8 mouse cellular contexts compared by ENCODE assay signal in the genomic region with DNA sequence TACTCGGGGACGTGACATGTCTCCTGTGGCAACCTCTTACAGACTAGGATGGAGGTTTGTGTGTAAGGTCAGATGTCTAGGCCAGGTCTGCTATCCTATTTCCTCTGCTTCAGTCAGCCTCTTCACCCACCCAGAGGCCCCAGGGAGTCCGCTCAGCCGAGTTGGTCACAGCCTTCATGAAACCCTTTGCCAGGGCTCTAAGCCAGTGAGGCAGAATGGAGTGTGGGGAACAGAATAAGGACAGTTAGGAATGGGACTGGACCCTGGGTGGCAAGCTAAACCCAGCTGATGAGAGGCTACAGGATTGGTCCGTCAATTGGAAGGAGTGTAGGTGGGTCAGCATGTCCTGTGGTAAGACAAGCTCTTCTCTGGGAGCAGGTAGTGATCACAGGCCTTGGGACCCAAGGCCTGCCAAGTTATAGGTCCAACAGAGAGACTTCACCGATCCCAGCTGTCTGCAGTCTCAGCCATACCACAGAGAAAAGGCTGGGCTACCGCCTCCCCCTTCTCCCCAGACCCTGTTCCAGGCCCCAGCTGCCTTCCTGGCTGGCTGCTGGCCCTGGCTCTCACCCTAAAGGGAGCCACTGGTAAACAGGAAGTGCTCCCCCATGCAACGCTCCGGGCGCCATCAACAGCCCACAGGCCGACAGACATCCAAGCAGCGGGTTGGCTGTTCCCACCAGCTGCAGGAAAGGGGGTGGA. TPM values are rescaled to one million over a fixed set of nuclear protein-coding genes. Genes with fewer than 3 reads are reported as not detected.
A peak's percentile ranks its signal among the peaks of the same experiment; 100 is the strongest.
DNase-seq lines count a peak whose midpoint lies in the region; ATAC-seq and TF ChIP-seq lines count a peak whose summit lies in the region.

No protein-coding gene starts in this region.

- peaks cover 0 to 5% of the 10 kb centered on the region in 2 experiments; a peak in 1 of 4 replicates for H3K4me1 ChIP-seq in MEL (ENCODE audit: control insufficient read depth in 1 of 2, insufficient read depth in 2 of 2, low read length in 2 of 2)
- H3K4me1 ChIP-seq in forebrain, embryonic 14.5 days (ENCODE audit: control insufficient read depth, insufficient read depth, low read length) = peaks cover 22% of the 10 kb centered on the region
- H3K4me1 ChIP-seq in midbrain, embryonic 15.5 days = peaks cover 68% of the 10 kb centered on the region

- H3K4me3 ChIP-seq in MEL (ENCODE audit: control insufficient read depth in 1 of 2, insufficient read depth in 1 of 2, low read depth in 2 of 2, low read length in 2 of 2) = no peak overlapping the region
- no peak overlapping the region for H3K4me3 ChIP-seq in forebrain, embryonic 14.5 days (ENCODE audit: low read depth, low read length)
- H3K4me3 ChIP-seq in midbrain, embryonic 15.5 days = no peak overlapping the region

- intact Hi-C loops in heart, postnatal 14 days (cut with DNase I) = no loop called here

- no peak for TF ChIP-seq RAD21 in MEL (IDR thresholded peaks at IDR 0.05; ENCODE audit: low read depth, low read length)

- no peak for ATAC-seq in forebrain, embryonic 14.5 days
- no peak for ATAC-seq in midbrain, embryonic 15.5 days (replicated peaks)

- no peaks in the 10 kb centered on the region for H3K36me3 ChIP-seq in MEL (ENCODE audit: control insufficient read depth in 1 of 2, insufficient read depth in 2 of 2, low read length in 2 of 2)
- peaks cover 6% of the 10 kb centered on the region; the same call in 1 of the 2 replicates for H3K36me3 ChIP-seq in forebrain, embryonic 14.5 days (ENCODE audit: control insufficient read depth, insufficient read depth, low read length)
- H3K36me3 ChIP-seq in midbrain, embryonic 15.5 days (replicated peaks) = no peaks in the 10 kb centered on the region

- no peak overlapping the region for H3K4me2 ChIP-seq in forebrain, embryonic 14.5 days (ENCODE audit: low read length)
- H3K4me2 ChIP-seq in midbrain, embryonic 15.5 days = no peak overlapping the region

- H3K79me2 ChIP-seq in MEL (ENCODE audit: control insufficient read depth, insufficient read depth, low read length, poor library complexity) = peaks cover 2% of the 10 kb centered on the region; the same call in 1 of the 2 replicates

- no peak for TF ChIP-seq EP300 in MEL (IDR thresholded peaks at IDR 0.05; ENCODE audit: low read depth in 1 of 2, low read length in 2 of 2)

- WGBS in forebrain, embryonic 14.5 days = 42% methylated on average over 12 of the region's 12 CpGs
- 50% methylated on average over 12 of the region's 12 CpGs for WGBS in midbrain, embryonic 15.5 days

- no peaks in the 10 kb centered on the region for H3K9me3 ChIP-seq in MEL (replicated peaks; ENCODE audit: insufficient read depth, low read length)
- no peaks in the 10 kb centered on the region for H3K9me3 ChIP-seq in forebrain, embryonic 14.5 days (replicated peaks; ENCODE audit: control insufficient read depth, low read length)
- no peaks in the 10 kb centered on the region for H3K9me3 ChIP-seq in midbrain, embryonic 15.5 days

- TF ChIP-seq POLR2A in MEL (IDR thresholded peaks at IDR 0.05; ENCODE audit: control insufficient read depth in 1 of 2, insufficient read depth in 1 of 2, low read depth in 1 of 2, low read length in 2 of 2, poor library complexity in 1 of 2) = no peak

- no peaks in the 10 kb centered on the region for H3K27me3 ChIP-seq in MEL (ENCODE audit: control insufficient read depth in 1 of 2, insufficient read depth in 2 of 2, low read length in 2 of 2)
- H3K27me3 ChIP-seq in forebrain, embryonic 14.5 days (replicated peaks; ENCODE audit: control insufficient read depth, insufficient read depth, low read length) = no peaks in the 10 kb centered on the region
- no peaks in the 10 kb centered on the region for H3K27me3 ChIP-seq in midbrain, embryonic 15.5 days (replicated peaks)

- no peak for TF ChIP-seq CTCF in MEL (IDR thresholded peaks at IDR 0.05 in 2 of 3, conservative IDR thresholded peaks at IDR 0.05 in 1 of 3; ENCODE audit: control insufficient read depth in 1 of 3, insufficient read depth in 1 of 3, low read depth in 2 of 3, low read length in 3 of 3, poor library complexity in 1 of 3, severe bottlenecking in 1 of 3)

- no peak overlapping the region for H3K27ac ChIP-seq in MEL (ENCODE audit: control insufficient read depth, low read depth, low read length)
- peak overlapping the region; percentile 27; the same call in 1 of the 2 replicates for H3K27ac ChIP-seq in forebrain, embryonic 14.5 days (ENCODE audit: low read depth, low read length)
- H3K27ac ChIP-seq in midbrain, embryonic 15.5 days = 0 out of 2 replicates have a peak overlapping the region, but pooled peaks have one; percentile 9

- no peak overlapping the region for H3K9ac ChIP-seq in MEL (ENCODE audit: control insufficient read depth, low read depth, low read length, poor library complexity, severe bottlenecking)
- peak overlapping the region; percentile 7; the same call in 1 of the 2 replicates for H3K9ac ChIP-seq in forebrain, embryonic 14.5 days (ENCODE audit: low read length)
- no peak overlapping the region for H3K9ac ChIP-seq in midbrain, embryonic 15.5 days

- DNase-seq in embryo, embryonic 11 days = peak; percentile 33
- DNase-seq in embryo, embryonic 9.5 days (ENCODE audit: extremely low spot score) = no peak
- DNase-seq in MEL (ENCODE audit: low read depth, low spot score) = peak; percentile 12
- DNase-seq in forebrain, embryonic 14.5 days (ENCODE audit: low spot score) = peak; percentile 45
- DNase-seq in heart, postnatal 14 days = peak; percentile 78 to 81
- DNase-seq in kidney, postnatal 36 days = peak; percentile 59 to 74
- no peak for DNase-seq in yolk sac, embryonic 10.5 days (ENCODE audit: low spot score)

TF ChIP-seq in MEL, 35 proteins besides CTCF, POLR2A, EP300 and RAD21:
- TF ChIP-seq NRF1 (IDR thresholded peaks at IDR 0.05; ENCODE audit: insufficient read depth, low read depth, low read length, poor library complexity, severe bottlenecking) (no peak), MAFK (IDR thresholded peaks at IDR 0.05; ENCODE audit: borderline replicate concordance, low read depth, low read length) (no peak), UBTF (IDR thresholded peaks at IDR 0.05; ENCODE audit: borderline replicate concordance, insufficient read depth, low read depth, low read length) (no peak), ZKSCAN1 (IDR thresholded peaks at IDR 0.05; ENCODE audit: low read depth, low read length) (no peak), NELFE (IDR thresholded peaks at IDR 0.05; ENCODE audit: low read depth, low read length) (no peak), GABPA (IDR thresholded peaks at IDR 0.05; ENCODE audit: low read depth, low read length) (no peak), HCFC1 (IDR thresholded peaks at IDR 0.05; ENCODE audit: low read depth, low read length) (no peak), TAL1 (IDR thresholded peaks at IDR 0.05; ENCODE audit: low read length) (no peak), GATA1 (IDR thresholded peaks at IDR 0.05; ENCODE audit: low read depth, low read length) (no peak), SIN3A (IDR thresholded peaks at IDR 0.05; ENCODE audit: low read length) (no peak), TBP (IDR thresholded peaks at IDR 0.05; ENCODE audit: low read depth, low read length) (no peak), E2F4 (IDR thresholded peaks at IDR 0.05; ENCODE audit: borderline replicate concordance, low read depth, low read length) (no peak), CHD1 (IDR thresholded peaks at IDR 0.05; ENCODE audit: low read depth, low read length) (no peak), MXI1 (IDR thresholded peaks at IDR 0.05; ENCODE audit: low read depth, low read length) (no peak), MAZ (IDR thresholded peaks at IDR 0.05; ENCODE audit: low read depth, low read length) (no peak), ELF1 (IDR thresholded peaks at IDR 0.05; ENCODE audit: low read depth, low read length) (no peak), ZC3H11A (IDR thresholded peaks at IDR 0.05; ENCODE audit: low read depth, low read length) (no peak)
TF ChIP-seq in MEL: peak in this region for 0.

RNA-seq across cellular contexts. Expression of gene Mtss1l, which starts 2.2 kb away (rescaled TPM):
- 0.62 and 1.2 TPM in 2 replicates for total RNA-seq in MEL (2012; rRNA removed)
- polyA plus RNA-seq in MEL (2012; ENCODE audit: insufficient read depth in 1 of 2, insufficient read length in 2 of 2, low read depth in 1 of 2, low replicate concordance in 2 of 2, missing spikeins in 1 of 2) = 1 to 10 TPM in 1 of 2 experiments, not detected in 1; 4.3 TPM
- 16.5 and 20.1 TPM in 2 replicates for polyA plus RNA-seq in forebrain, embryonic 14.5 days (2014; fragmentation: Nextera tagmentation; extraction: Ambion mirVana)
- 10 to 100 TPM; 31.4 to 32.9 TPM for total RNA-seq in heart, postnatal 14 days (2021)
- polyA plus RNA-seq in midbrain, embryonic 15.5 days (2015; fragmentation: Nextera tagmentation; extraction: Ambion mirVana) = 45.7 and 50.0 TPM in 2 replicates

Comparison
In these comparisons a context has a peak if more than half of its experiments do, and no peak if none do; other contexts are left out.
1. DNase-seq: peak in embryo, embryonic 11 days (single experiment), MEL (single experiment), forebrain, embryonic 14.5 days (single experiment), heart, postnatal 14 days (2 of 2) and kidney, postnatal 36 days (2 of 2); none in embryo, embryonic 9.5 days (single experiment) and yolk sac, embryonic 10.5 days (single experiment).